In genomic region chr3:143659421-143659978, GRCm38 (mm10) we compare ENCODE assay signal across 33 mouse cellular contexts.
DNase-seq lines count a peak whose midpoint lies in the region; ATAC-seq and TF ChIP-seq lines count a peak whose summit lies in the region.
"Had no signal": no experiment of that assay in that cellular context is flagged by ENCODE, and none has a peak within 500 bp of the region (broad histone marks: within the 10 kb centered on the region; RNA-seq: fewer than 3 reads in every experiment).

No protein-coding gene starts in this region.

- H3K4me2 ChIP-seq in midbrain, postnatal 0 days (ENCODE audit: low read depth, low read length, poor library complexity, severe bottlenecking): no peak overlapping the region
- H3K4me2 ChIP-seq: embryonic facial prominence, embryonic 15.5 days; heart, embryonic 12.5 days; limb, embryonic 15.5 days; lung, embryonic 15.5 days; neural tube, embryonic 13.5 days had no signal

- DNase-seq in 3T3-L1 (ENCODE audit: low read depth, low spot score) (peak; percentile 83), adipocyte (ENCODE audit: low spot score) (peak; percentile 8)
- peak; percentile 13 to 29 for DNase-seq in kidney, adult 8-10 months
- DNase-seq in kidney, postnatal 14 days: peak; percentile 31
- no peak for DNase-seq in midbrain, postnatal 0 days (ENCODE audit: low spot score)
- DNase-seq in spleen, postnatal 10 days (ENCODE audit: low spot score in 2 of 2): no peak
- DNase-seq: adrenal gland, postnatal 14 days; B cell, adult 2 months; cerebellum, adult 8-10 months; cerebellum, postnatal 36 days; gastrocnemius, postnatal 14 days; heart, postnatal 10 days; left cerebral cortex, postnatal 4 days; lung, postnatal 4 days; midbrain, embryonic 14.5 days; right cerebral cortex, adult 18-20 months; right cerebral cortex, postnatal 4 days; thymus, adult 2 months had no signal

- no peaks in the 10 kb centered on the region for H3K27me3 ChIP-seq in midbrain, postnatal 0 days (ENCODE audit: insufficient read depth, low read length)
- H3K27me3 ChIP-seq: CH12.LX; embryonic facial prominence, embryonic 15.5 days; heart, embryonic 12.5 days; limb, embryonic 15.5 days; lung, embryonic 15.5 days; neural tube, embryonic 13.5 days had no signal

- TF ChIP-seq CTCF in midbrain, postnatal 0 days (IDR thresholded peaks at IDR 0.05): no peak

- H3K36me3 ChIP-seq in midbrain, postnatal 0 days (ENCODE audit: insufficient read depth, low read length): no peaks in the 10 kb centered on the region
- H3K36me3 ChIP-seq: embryonic facial prominence, embryonic 15.5 days; G1E; heart, embryonic 12.5 days; hindbrain, embryonic 10.5 days; limb, embryonic 15.5 days; lung, embryonic 15.5 days; neural tube, embryonic 13.5 days had no signal

- H3K4me3 ChIP-seq in midbrain, postnatal 0 days (ENCODE audit: low read depth, low read length): no peak overlapping the region
- H3K4me3 ChIP-seq: embryonic facial prominence, embryonic 15.5 days; heart, embryonic 12.5 days; hindbrain, embryonic 10.5 days; limb, embryonic 15.5 days; lung, embryonic 15.5 days; myocyte; neural tube, embryonic 13.5 days had no signal

- no peaks in the 10 kb centered on the region for H3K9me3 ChIP-seq in midbrain, postnatal 0 days (ENCODE audit: low read length)
- H3K9me3 ChIP-seq: embryonic facial prominence, embryonic 15.5 days; heart, embryonic 12.5 days; hindbrain, embryonic 10.5 days; limb, embryonic 15.5 days; lung, embryonic 15.5 days; neural tube, embryonic 13.5 days had no signal

- H3K9ac ChIP-seq in midbrain, postnatal 0 days (replicated peaks; ENCODE audit: low read length, poor library complexity, severe bottlenecking): no peak overlapping the region
- H3K9ac ChIP-seq: embryonic facial prominence, embryonic 15.5 days; heart, embryonic 12.5 days; limb, embryonic 15.5 days; liver, embryonic 14.5 days; lung, embryonic 15.5 days; neural tube, embryonic 13.5 days had no signal

- no peak overlapping the region for H3K27ac ChIP-seq in midbrain, postnatal 0 days (ENCODE audit: low read depth, low read length)
- H3K27ac ChIP-seq: embryonic facial prominence, embryonic 15.5 days; hindbrain, embryonic 10.5 days; limb, embryonic 15.5 days; liver, embryonic 14.5 days; lung, embryonic 15.5 days; neural tube, embryonic 13.5 days; stomach, postnatal 0 days had no signal

- WGBS in midbrain, postnatal 0 days: 85% methylated on average over 8 of the region's 8 CpGs

- no peaks in the 10 kb centered on the region for H3K4me1 ChIP-seq in midbrain, postnatal 0 days (ENCODE audit: insufficient read depth, low read length)
- H3K4me1 ChIP-seq: embryonic facial prominence, embryonic 15.5 days; heart, embryonic 12.5 days; hindbrain, embryonic 10.5 days; limb, embryonic 15.5 days; lung, embryonic 15.5 days; neural tube, embryonic 13.5 days had no signal

- no peak for ATAC-seq in midbrain, postnatal 0 days (ENCODE audit: low FRiP score)
- ATAC-seq in monocyte, adult 5-6 weeks (replicated peaks; ENCODE audit: insufficient number of reproducible peaks, low FRiP score, low TSS enrichment, poor library complexity, severe bottlenecking): no peak
- ATAC-seq: activated CD4-positive, CD25-positive, alpha-beta regulatory T cell, adult 4 months; forebrain, embryonic 16.5 days; hindbrain, embryonic 16.5 days had no signal

Comparison
In these comparisons a context has a peak if more than half of its experiments do, and no peak if none do; other contexts are left out.
1. DNase-seq: peak in 3T3-L1 (single experiment), adipocyte (single experiment), kidney, adult 8-10 months (2 of 2) and kidney, postnatal 14 days (single experiment); none in midbrain, postnatal 0 days (single experiment) and spleen, postnatal 10 days (0 of 2).